Mouse (Mus musculus) MEL (cell line): ENCODE measurements around the gene Kdr. TPM values are rescaled to one million over a fixed set of nuclear protein-coding genes. Genes with fewer than 3 reads are reported as not detected.

Experiments
- DNase-seq: peaks from one replicate; pipeline ENCODE4 v3.0.0; 2011; ENCODE audit warnings: low read depth, low spot score
- H3K27ac ChIP-seq: 2 replicates; pipeline ENCODE4 v1.5.1; 2012; ENCODE audit warnings: low read depth, mild to moderate bottlenecking, control low read depth, low read length, moderate library complexity; ENCODE audit not compliant: control insufficient read depth
- H3K27me3 ChIP-seq, 2 experiments: fragments of 150-350 bp in 1 of 2; sonication (generic) in 1 of 2; 2 replicates each; pipeline ENCODE4 v1.6.1; 2012; ENCODE audit warnings: low read length in 2 of 2, mild to moderate bottlenecking in 2 of 2, improper control_type of control experiment in 1 of 2, moderate library complexity in 1 of 2; ENCODE audit not compliant: insufficient read depth in 2 of 2, control insufficient read depth in 1 of 2
- H3K36me3 ChIP-seq, 2 experiments: 2 replicates each; pipeline ENCODE4 v1.6.1; 2012 to 2014; ENCODE audit warnings: low read length in 2 of 2, improper control_type of control experiment in 1 of 2, inconsistent platforms in 1 of 2, mild to moderate bottlenecking in 1 of 2; ENCODE audit not compliant: insufficient read depth in 2 of 2, control insufficient read depth in 1 of 2
- H3K4me1 ChIP-seq, 2 experiments: fragments of 150-350 bp in 1 of 2; sonication (generic) in 1 of 2; 2 replicates each; pipeline ENCODE4 v1.6.1; 2012; ENCODE audit warnings: low read length in 2 of 2, improper control_type of control experiment in 1 of 2, mild to moderate bottlenecking in 1 of 2; ENCODE audit not compliant: insufficient read depth in 2 of 2, control insufficient read depth in 1 of 2
- H3K4me3 ChIP-seq, 2 experiments: fragments of 150-350 bp in 1 of 2; sonication (generic) in 1 of 2; 2 replicates each; pipeline ENCODE4 v1.5.1; 2012; ENCODE audit warnings: low read depth in 2 of 2, low read length in 2 of 2, mild to moderate bottlenecking in 2 of 2, moderate library complexity in 2 of 2, control low read depth in 1 of 2, improper control_type of control experiment in 1 of 2; ENCODE audit not compliant: control insufficient read depth in 1 of 2, insufficient read depth in 1 of 2
- H3K79me2 ChIP-seq: 2 replicates; pipeline ENCODE4 v1.6.1; 2012; ENCODE audit warnings: mild to moderate bottlenecking, low read length, moderate library complexity; ENCODE audit not compliant: control insufficient read depth, poor library complexity, insufficient read depth
- H3K9ac ChIP-seq: 2 replicates; pipeline ENCODE4 v1.6.1; 2012; ENCODE audit warnings: low read depth, mild to moderate bottlenecking, control low read depth, low read length, moderate library complexity; ENCODE audit not compliant: control insufficient read depth, poor library complexity, severe bottlenecking
- H3K9me3 ChIP-seq: fragments of 150-350 bp; sonication (generic); replicated peaks from 2 replicates; pipeline ENCODE4 v1.6.1; 2012; ENCODE audit warnings: mild to moderate bottlenecking, low read length, improper control_type of control experiment, moderate library complexity; ENCODE audit not compliant: insufficient read depth
- CTCF ChIP-seq, 3 experiments: IDR thresholded peaks in 2 of 3; conservative IDR thresholded peaks in 1 of 3; 2 replicates each; pipeline ENCODE4 v1.5.1; 2011 to 2012; ENCODE audit warnings: low read length in 3 of 3, low read depth in 2 of 3, mild to moderate bottlenecking in 2 of 3, improper control_type of control experiment in 1 of 3, inconsistent platforms in 1 of 3, mixed read lengths in 1 of 3, moderate library complexity in 1 of 3; ENCODE audit not compliant: control insufficient read depth in 1 of 3, insufficient read depth in 1 of 3, poor library complexity in 1 of 3, severe bottlenecking in 1 of 3
- GATA1 ChIP-seq: IDR thresholded peaks from 2 replicates; pipeline ENCODE4 v1.6.1; 2011; ENCODE audit warnings: low read depth, low read length, improper control_type of control experiment
- HCFC1 ChIP-seq: IDR thresholded peaks from 2 replicates; pipeline ENCODE4 v1.6.1; 2012; ENCODE audit warnings: low read depth, mild to moderate bottlenecking, inconsistent platforms, low read length, improper control_type of control experiment, moderate library complexity
- JUND ChIP-seq: IDR thresholded peaks from 2 replicates; pipeline ENCODE4 v1.6.1; 2011; ENCODE audit warnings: low read depth, mild to moderate bottlenecking, improper control_type of control experiment, low read length
- MAFK ChIP-seq: IDR thresholded peaks from 2 replicates; pipeline ENCODE4 v1.6.1; 2011; ENCODE audit warnings: low read depth, mild to moderate bottlenecking, low read length, improper control_type of control experiment, borderline replicate concordance
- MAZ ChIP-seq: IDR thresholded peaks from 2 replicates; pipeline ENCODE4 v1.6.1; 2012; ENCODE audit warnings: low read depth, mild to moderate bottlenecking, inconsistent platforms, low read length, improper control_type of control experiment
- MEF2A ChIP-seq: IDR thresholded peaks from 2 replicates; pipeline ENCODE4 v1.6.1; 2014; ENCODE audit warnings: low read depth, mild to moderate bottlenecking, inconsistent platforms, low read length, improper control_type of control experiment; ENCODE audit not compliant: poor library complexity, insufficient replicate concordance, severe bottlenecking; ENCODE audit errors: extremely low read depth
- MYC ChIP-seq: IDR thresholded peaks from 2 replicates; pipeline ENCODE4 v1.6.1; 2011; ENCODE audit warnings: low read depth, mild to moderate bottlenecking, low read length, improper control_type of control experiment, moderate library complexity
- NELFE ChIP-seq: IDR thresholded peaks from 2 replicates; pipeline ENCODE4 v1.6.1; 2011; ENCODE audit warnings: low read depth, low read length, improper control_type of control experiment
- NRF1 ChIP-seq: IDR thresholded peaks from 2 replicates; pipeline ENCODE4 v1.6.1; 2014; ENCODE audit warnings: low read depth, mild to moderate bottlenecking, inconsistent platforms, low read length, improper control_type of control experiment, moderate library complexity; ENCODE audit not compliant: poor library complexity, insufficient read depth, severe bottlenecking
- POLR2A ChIP-seq, 2 experiments: IDR thresholded peaks; 2 replicates each; pipeline ENCODE4 v1.6.1; 2011 to 2012; ENCODE audit warnings: low read length in 2 of 2, mild to moderate bottlenecking in 2 of 2, control low read depth in 1 of 2, improper control_type of control experiment in 1 of 2, low read depth in 1 of 2, moderate library complexity in 1 of 2; ENCODE audit not compliant: control insufficient read depth in 1 of 2, insufficient read depth in 1 of 2, poor library complexity in 1 of 2
- POLR2AphosphoS2 ChIP-seq: IDR thresholded peaks from 2 replicates; pipeline ENCODE4 v1.6.1; 2011; ENCODE audit warnings: low read length, improper control_type of control experiment
- POLR2AphosphoS5 ChIP-seq: IDR thresholded peaks from 2 replicates; pipeline ENCODE4 v1.6.1; 2012; ENCODE audit warnings: low read depth, borderline replicate concordance, mild to moderate bottlenecking, inconsistent platforms, low read length, moderate library complexity, mixed read lengths
- RAD21 ChIP-seq: IDR thresholded peaks from 2 replicates; pipeline ENCODE4 v1.6.1; 2011; ENCODE audit warnings: mild to moderate bottlenecking, low read depth, low read length, improper control_type of control experiment
- SMC3 ChIP-seq: IDR thresholded peaks from 2 replicates; pipeline ENCODE4 v1.6.1; 2011; ENCODE audit warnings: low read depth, low read length, improper control_type of control experiment
- UBTF ChIP-seq: IDR thresholded peaks from 2 replicates; pipeline ENCODE4 v1.6.1; 2012; ENCODE audit warnings: low read depth, mild to moderate bottlenecking, inconsistent platforms, low read length, improper control_type of control experiment, moderate library complexity, borderline replicate concordance; ENCODE audit not compliant: insufficient read depth
- USF1 ChIP-seq: IDR thresholded peaks from 2 replicates; pipeline ENCODE4 v1.6.1; 2014; ENCODE audit warnings: low read depth, mild to moderate bottlenecking, inconsistent platforms, low read length, improper control_type of control experiment, moderate library complexity
- ZC3H11A ChIP-seq: IDR thresholded peaks from 2 replicates; pipeline ENCODE4 v1.6.1; 2012; ENCODE audit warnings: low read depth, mild to moderate bottlenecking, inconsistent platforms, low read length, improper control_type of control experiment
- ZMIZ1 ChIP-seq: IDR thresholded peaks from 2 replicates; pipeline ENCODE4 v1.6.1; 2012; ENCODE audit warnings: low read depth, mild to moderate bottlenecking, inconsistent platforms, low read length, improper control_type of control experiment, moderate library complexity
- polyA plus RNA-seq, 2 experiments: library from polyadenylated mRNA; stranded (reverse) in 1 of 2; unstranded in 1 of 2; fragments of >175 nt in 1 of 2; fragments of >200 nt in 1 of 2; gene quantifications; 2 replicates each; pipeline versions ENCODE4 v1.2.1 to v1.2.4; 2012; ENCODE audit warnings: low replicate concordance in 2 of 2, low read depth in 1 of 2; ENCODE audit not compliant: insufficient read length in 2 of 2, insufficient read depth in 1 of 2, missing spikeins in 1 of 2
- total RNA-seq: library from RNA; depleted of rRNA; stranded (reverse); fragments of 300-350 nt; gene quantifications from 2 replicates; pipeline ENCODE4 v1.2.3, GENCODE M21; 2012

The Kdr gene
- total and polyA plus RNA-seq, 3 experiments, result 0.06 TPM; not detected in 2

- no peak for DNase-seq
- no peak overlapping the region for H3K27ac ChIP-seq
- H3K4me3 ChIP-seq, result no peak overlapping the region
- H3K36me3 ChIP-seq, result no peaks in the 10 kb centered on the region
- no peaks in the 10 kb centered on the region for H3K9me3 ChIP-seq
- no peaks in the 10 kb centered on the region for H3K4me1 ChIP-seq
- no peak overlapping the region for H3K9ac ChIP-seq
- H3K27me3 ChIP-seq, result peaks cover 18 to 19% of the 10 kb centered on the region in 2 experiments
- TF ChIP-seq ZMIZ1 (no peak), SMC3 (no peak), UBTF (no peak), HCFC1 (no peak), MAFK (no peak), MYC (no peak), NRF1 (no peak), USF1 (no peak), CTCF (IDR thresholded peaks at IDR 0.05 in 2 of 3, conservative IDR thresholded peaks at IDR 0.05 in 1 of 3; ENCODE audit: control insufficient read depth in 1 of 3, insufficient read depth in 1 of 3, low read depth in 2 of 3, low read length in 3 of 3, poor library complexity in 1 of 3, severe bottlenecking in 1 of 3) (no peak)
- TF ChIP-seq, all 39 proteins: peak for 0
- no peaks in the 10 kb centered on the region for H3K79me2 ChIP-seq
Measured at GRCm38 (mm10) chr5:75906102-75906501, 72.2 kb downstream of the Kdr start.

DNA sequence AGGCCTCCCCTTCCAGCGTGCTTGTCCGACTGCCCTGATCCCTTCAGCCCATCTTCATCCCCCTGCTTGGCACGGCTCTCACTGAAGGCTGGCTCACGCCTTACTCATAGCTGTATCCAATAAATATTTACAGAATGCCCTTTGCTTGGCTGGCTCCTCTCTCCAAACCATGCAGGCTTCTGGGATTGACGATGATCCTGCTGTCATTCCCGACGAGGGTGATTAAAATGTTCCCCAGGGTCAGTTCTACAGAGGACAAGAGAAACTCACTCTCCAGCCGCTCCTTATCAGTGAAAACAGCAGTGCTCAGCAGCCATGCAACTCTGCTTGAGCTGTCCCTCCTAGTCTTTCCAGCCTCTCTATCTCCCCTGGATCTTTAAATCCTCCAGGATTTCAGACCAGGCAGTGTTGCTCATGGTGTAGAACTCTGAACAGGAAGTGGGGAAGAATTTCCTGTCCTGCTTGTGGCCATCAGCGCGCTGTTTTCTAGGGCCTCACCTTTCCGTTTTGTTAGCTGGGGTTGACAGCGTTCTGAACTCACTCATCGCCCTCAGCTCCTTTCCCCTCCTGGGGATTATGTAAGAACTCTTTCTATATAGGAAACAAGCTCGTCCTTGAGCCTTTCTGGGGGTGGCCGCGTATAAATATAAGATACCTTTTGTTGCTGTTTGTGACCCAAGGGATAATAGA, 77.9 kb downstream of the Kdr start:
- Histone ChIP-seq H3K27me3 (peaks cover 11 to 14% of the 10 kb centered on the region in 2 experiments), H3K9ac (no peak overlapping the region)

GRCm38 (mm10) chr5:75895351-75895750, 82.9 kb downstream of the Kdr start:
- no peaks in the 10 kb centered on the region for H3K4me1 ChIP-seq
- DNase-seq, result no peak
- H3K4me3 ChIP-seq, result no peak overlapping the region
- H3K79me2 ChIP-seq, result no peaks in the 10 kb centered on the region
- no peak overlapping the region for H3K27ac ChIP-seq
- no peak for TF ChIP-seq POLR2AphosphoS5
- no peak for TF ChIP-seq SMC3
- no peak for TF ChIP-seq JUND
- no peak for TF ChIP-seq NELFE
- TF ChIP-seq GATA1, result no peak
- no peak for TF ChIP-seq MAZ
- no peak for TF ChIP-seq MEF2A
- H3K27me3 ChIP-seq, result peaks cover 7 to 18% of the 10 kb centered on the region in 2 experiments
- H3K9ac ChIP-seq, result no peak overlapping the region
- no peaks in the 10 kb centered on the region for H3K9me3 ChIP-seq
- no peaks in the 10 kb centered on the region for H3K36me3 ChIP-seq

More for the DNA sequence above, 77.9 kb downstream of the Kdr start:
- H3K4me3 ChIP-seq, result no peak overlapping the region
- no peaks in the 10 kb centered on the region for H3K9me3 ChIP-seq
- no peak for DNase-seq
- TF ChIP-seq NRF1, result no peak
- no peak for TF ChIP-seq ZC3H11A
- TF ChIP-seq POLR2A (IDR thresholded peaks at IDR 0.05; ENCODE audit: control insufficient read depth in 1 of 2, insufficient read depth in 1 of 2, low read depth in 1 of 2, low read length in 2 of 2, poor library complexity in 1 of 2), result no peak
- TF ChIP-seq RAD21, result no peak
- no peak for TF ChIP-seq POLR2AphosphoS2
- no peaks in the 10 kb centered on the region for H3K79me2 ChIP-seq
- H3K4me1 ChIP-seq, result no peaks in the 10 kb centered on the region
- H3K36me3 ChIP-seq, result no peaks in the 10 kb centered on the region
- no peak overlapping the region for H3K27ac ChIP-seq
